ENCODE assay signal across 22 mouse cellular contexts in genomic region chr1:75451900-75452299, GRCm38 (mm10). TPM values are rescaled to one million over a fixed set of nuclear protein-coding genes. Genes with fewer than 3 reads are reported as not detected.
DNase-seq lines count a peak whose midpoint lies in the region; ATAC-seq lines count a peak whose summit lies in the region.
"Had no signal": no experiment of that assay in that cellular context is flagged by ENCODE, and none has a peak within 500 bp of the region (broad histone marks: within the 10 kb centered on the region; RNA-seq: fewer than 3 reads in every experiment).

No protein-coding gene starts in this region.

- 0 out of 2 replicates have a peak overlapping the region, but pooled peaks have one; percentile 80 for H3K27ac ChIP-seq in forebrain, embryonic 10.5 days
- no peak overlapping the region for H3K27ac ChIP-seq in forebrain, embryonic 15.5 days (replicated peaks)
- H3K27ac ChIP-seq in hindbrain, embryonic 10.5 days = 0 out of 2 replicates have a peak overlapping the region, but pooled peaks have one; percentile 51
- peak overlapping the region; percentile 91; the same call in 1 of the 2 replicates for H3K27ac ChIP-seq in midbrain, embryonic 10.5 days (replicated peaks)
- no peak overlapping the region; the same call in 1 of the 2 replicates for H3K27ac ChIP-seq in neural tube, embryonic 12.5 days
- no peak overlapping the region for H3K27ac ChIP-seq in limb, embryonic 10.5 days
- H3K27ac ChIP-seq: limb, embryonic 12.5 days; liver, embryonic 15.5 days had no signal

- H3K9me3 ChIP-seq in forebrain, embryonic 10.5 days = no peaks in the 10 kb centered on the region
- no peaks in the 10 kb centered on the region for H3K9me3 ChIP-seq in forebrain, embryonic 15.5 days
- no peaks in the 10 kb centered on the region for H3K9me3 ChIP-seq in hindbrain, embryonic 10.5 days
- H3K9me3 ChIP-seq in midbrain, embryonic 10.5 days (replicated peaks) = no peaks in the 10 kb centered on the region
- H3K9me3 ChIP-seq in neural tube, embryonic 12.5 days = no peaks in the 10 kb centered on the region
- no peaks in the 10 kb centered on the region for H3K9me3 ChIP-seq in limb, embryonic 10.5 days (replicated peaks)
- H3K9me3 ChIP-seq: limb, embryonic 12.5 days; liver, embryonic 15.5 days had no signal

- no peaks in the 10 kb centered on the region for H3K36me3 ChIP-seq in forebrain, embryonic 10.5 days (replicated peaks)
- no peaks in the 10 kb centered on the region for H3K36me3 ChIP-seq in forebrain, embryonic 15.5 days
- H3K36me3 ChIP-seq in hindbrain, embryonic 10.5 days = no peaks in the 10 kb centered on the region
- no peaks in the 10 kb centered on the region for H3K36me3 ChIP-seq in midbrain, embryonic 10.5 days
- H3K36me3 ChIP-seq in neural tube, embryonic 12.5 days = no peaks in the 10 kb centered on the region
- no peaks in the 10 kb centered on the region for H3K36me3 ChIP-seq in limb, embryonic 10.5 days
- H3K36me3 ChIP-seq: limb, embryonic 12.5 days; liver, embryonic 15.5 days had no signal

- peaks cover 98% of the 10 kb centered on the region for H3K27me3 ChIP-seq in forebrain, embryonic 10.5 days (ENCODE audit: poor library complexity, severe bottlenecking)
- H3K27me3 ChIP-seq in forebrain, embryonic 15.5 days = peaks cover 39% of the 10 kb centered on the region
- peaks cover 98% of the 10 kb centered on the region for H3K27me3 ChIP-seq in hindbrain, embryonic 10.5 days (ENCODE audit: insufficient read depth, poor library complexity, severe bottlenecking)
- H3K27me3 ChIP-seq in midbrain, embryonic 10.5 days (ENCODE audit: low read depth, poor library complexity, severe bottlenecking) = peaks cover 99% of the 10 kb centered on the region
- peaks cover 49% of the 10 kb centered on the region for H3K27me3 ChIP-seq in neural tube, embryonic 12.5 days (replicated peaks)
- H3K27me3 ChIP-seq in limb, embryonic 10.5 days (ENCODE audit: low read depth, poor library complexity, severe bottlenecking) = peaks cover 98% of the 10 kb centered on the region

- H3K9ac ChIP-seq in forebrain, embryonic 15.5 days (replicated peaks) = no peak overlapping the region
- H3K9ac ChIP-seq in neural tube, embryonic 12.5 days = peak overlapping the region; percentile 63; the same call in 1 of the 2 replicates
- H3K9ac ChIP-seq: limb, embryonic 12.5 days; liver, embryonic 15.5 days had no signal

- 60% methylated on average over 5 of the region's 5 CpGs for WGBS in forebrain, embryonic 10.5 days
- 57% methylated on average over 5 of the region's 5 CpGs for WGBS in forebrain, embryonic 15.5 days
- WGBS in hindbrain, embryonic 10.5 days = 72% methylated on average over 5 of the region's 5 CpGs
- WGBS in midbrain, embryonic 10.5 days = 80% methylated on average over 5 of the region's 5 CpGs
- WGBS in neural tube, embryonic 12.5 days = 62% methylated on average over 5 of the region's 5 CpGs
- 69% methylated on average over 5 of the region's 5 CpGs for WGBS in limb, embryonic 10.5 days

- no peak for ATAC-seq in forebrain, embryonic 15.5 days (replicated peaks)
- no peak for ATAC-seq in neural tube, embryonic 12.5 days (ENCODE audit: low FRiP score, low read depth)
- no peak for ATAC-seq in erythroblast, adult 5-6 weeks (replicated peaks; ENCODE audit: low FRiP score, poor library complexity, severe bottlenecking)
- ATAC-seq: CD4-positive, CD25-positive, alpha-beta regulatory T cell, adult 4 months; lung, postnatal 0 days had no signal

- H3K4me1 ChIP-seq in forebrain, embryonic 10.5 days = peaks cover 98% of the 10 kb centered on the region
- peaks cover 51% of the 10 kb centered on the region for H3K4me1 ChIP-seq in forebrain, embryonic 15.5 days
- H3K4me1 ChIP-seq in hindbrain, embryonic 10.5 days (replicated peaks) = peaks cover 98% of the 10 kb centered on the region
- H3K4me1 ChIP-seq in midbrain, embryonic 10.5 days = peaks cover 96% of the 10 kb centered on the region
- peaks cover 94% of the 10 kb centered on the region for H3K4me1 ChIP-seq in neural tube, embryonic 12.5 days
- H3K4me1 ChIP-seq in limb, embryonic 10.5 days = peaks cover 98% of the 10 kb centered on the region

- no peak overlapping the region for H3K4me3 ChIP-seq in forebrain, embryonic 10.5 days
- no peak overlapping the region for H3K4me3 ChIP-seq in forebrain, embryonic 15.5 days
- peak overlapping the region; percentile 51; the same call in 1 of the 2 replicates for H3K4me3 ChIP-seq in hindbrain, embryonic 10.5 days
- H3K4me3 ChIP-seq in midbrain, embryonic 10.5 days = peak overlapping the region; percentile 54
- H3K4me3 ChIP-seq in neural tube, embryonic 12.5 days = peak overlapping the region; percentile 37
- no peak overlapping the region for H3K4me3 ChIP-seq in limb, embryonic 10.5 days
- H3K4me3 ChIP-seq: limb, embryonic 12.5 days; liver, embryonic 15.5 days; myocyte had no signal

- no peak overlapping the region for H3K4me2 ChIP-seq in forebrain, embryonic 15.5 days (replicated peaks)
- peak overlapping the region; percentile 74 for H3K4me2 ChIP-seq in neural tube, embryonic 12.5 days (replicated peaks)
- H3K4me2 ChIP-seq: limb, embryonic 12.5 days; liver, embryonic 15.5 days had no signal

- DNase-seq in forebrain, embryonic 10.5 days (ENCODE audit: extremely low spot score, low spot score) = no peak
- DNase-seq in hindbrain, embryonic 10.5 days (ENCODE audit: low spot score) = no peak
- DNase-seq in midbrain, embryonic 10.5 days (ENCODE audit: low spot score) = no peak
- no peak for DNase-seq in adrenal gland, postnatal 10 days
- no peak for DNase-seq in limb, embryonic 10.5 days (ENCODE audit: low spot score)
- DNase-seq: cerebellum, adult 18-20 months; cerebellum, postnatal 36 days; gastrocnemius, postnatal 14 days; kidney, adult 8-10 months; kidney, postnatal 4 days; right cerebral cortex, postnatal 4 days; thymus, postnatal 4 days had no signal

RNA-seq across cellular contexts. Expression of gene Asic4, which starts 1.7 kb away (rescaled TPM):
- polyA plus RNA-seq in forebrain, embryonic 10.5 days (2016; fragmentation: Nextera tagmentation; extraction: Ambion mirVana) = 3.1 and 3.4 TPM in 2 replicates
- 2.8 and 4.1 TPM in 2 replicates for polyA plus RNA-seq in forebrain, embryonic 15.5 days (2015; fragmentation: Nextera tagmentation; extraction: Ambion mirVana)
- 3.8 and 9.3 TPM in 2 replicates for polyA plus RNA-seq in hindbrain, embryonic 10.5 days (2016; fragmentation: Nextera tagmentation; extraction: Ambion mirVana)
- 6.1 and 17.7 TPM in 2 replicates for polyA plus RNA-seq in midbrain, embryonic 10.5 days (2016; fragmentation: Nextera tagmentation; extraction: Ambion mirVana)
- 22.1 and 24.3 TPM in 2 replicates for polyA plus RNA-seq in neural tube, embryonic 12.5 days (2016; fragmentation: Nextera tagmentation; extraction: Ambion mirVana)
- 1 to 10 TPM; 2.5 to 3.3 TPM for total RNA-seq in adrenal gland, postnatal 10 days (2021)
- 0.31 and 0.59 TPM in 2 replicates for polyA plus RNA-seq in limb, embryonic 10.5 days (2016; fragmentation: Nextera tagmentation; extraction: Ambion mirVana)
- not detected in 2 replicates for total RNA-seq in erythroblast, adult 5-6 weeks (2015; ENCODE audit: low replicate concordance)
- not detected in 2 replicates for total RNA-seq in erythroblast, adult 5-6 weeks (2017; ENCODE audit: low replicate concordance)
- total RNA-seq: gastrocnemius, postnatal 14 days; heart, adult 8-10 months; megakaryocyte, adult 5-6 weeks had no signal
- polyA plus RNA-seq: CD4-positive, CD25-positive, alpha-beta regulatory T cell, adult 4 months; lung, postnatal 0 days had no signal

RNA-seq across cellular contexts. Expression of gene Gmppa, which starts 16.2 kb away (rescaled TPM):
- 55.9 and 60.1 TPM in 2 replicates for polyA plus RNA-seq in forebrain, embryonic 10.5 days (2016; fragmentation: Nextera tagmentation; extraction: Ambion mirVana)
- 62.3 and 77.8 TPM in 2 replicates for polyA plus RNA-seq in forebrain, embryonic 15.5 days (2015; fragmentation: Nextera tagmentation; extraction: Ambion mirVana)
- 62.3 and 91.2 TPM in 2 replicates for polyA plus RNA-seq in hindbrain, embryonic 10.5 days (2016; fragmentation: Nextera tagmentation; extraction: Ambion mirVana)
- polyA plus RNA-seq in midbrain, embryonic 10.5 days (2016; fragmentation: Nextera tagmentation; extraction: Ambion mirVana) = 70.2 and 73.1 TPM in 2 replicates
- 69.9 and 83.5 TPM in 2 replicates for polyA plus RNA-seq in neural tube, embryonic 12.5 days (2016; fragmentation: Nextera tagmentation; extraction: Ambion mirVana)
- total RNA-seq in adrenal gland, postnatal 10 days (2021) = 10 to 100 TPM; 58.6 to 61.8 TPM
- polyA plus RNA-seq in limb, embryonic 10.5 days (2016; fragmentation: Nextera tagmentation; extraction: Ambion mirVana) = 50.4 and 61.7 TPM in 2 replicates
- 2.9 and 14.4 TPM in 2 replicates for total RNA-seq in erythroblast, adult 5-6 weeks (2015; ENCODE audit: low replicate concordance)
- total RNA-seq in erythroblast, adult 5-6 weeks (2017; ENCODE audit: low replicate concordance) = 6.1 and 20.1 TPM in 2 replicates

RNA-seq across cellular contexts. Expression of gene Chpf, which starts 27.2 kb away (rescaled TPM):
- 20.1 and 20.5 TPM in 2 replicates for polyA plus RNA-seq in forebrain, embryonic 10.5 days (2016; fragmentation: Nextera tagmentation; extraction: Ambion mirVana)
- 28.9 and 29.2 TPM in 2 replicates for polyA plus RNA-seq in forebrain, embryonic 15.5 days (2015; fragmentation: Nextera tagmentation; extraction: Ambion mirVana)
- polyA plus RNA-seq in hindbrain, embryonic 10.5 days (2016; fragmentation: Nextera tagmentation; extraction: Ambion mirVana) = 25.1 and 29.8 TPM in 2 replicates
- polyA plus RNA-seq in midbrain, embryonic 10.5 days (2016; fragmentation: Nextera tagmentation; extraction: Ambion mirVana) = 24.4 and 25.2 TPM in 2 replicates
- 43.6 and 43.7 TPM in 2 replicates for polyA plus RNA-seq in neural tube, embryonic 12.5 days (2016; fragmentation: Nextera tagmentation; extraction: Ambion mirVana)
- 10 to 100 TPM; 36.9 to 43.6 TPM for total RNA-seq in adrenal gland, postnatal 10 days (2021)
- 23.7 and 28.8 TPM in 2 replicates for polyA plus RNA-seq in limb, embryonic 10.5 days (2016; fragmentation: Nextera tagmentation; extraction: Ambion mirVana)
- total RNA-seq in erythroblast, adult 5-6 weeks (2015; ENCODE audit: low replicate concordance) = 0.42 TPM in 1 of 2 replicates, not detected in the other
- total RNA-seq in erythroblast, adult 5-6 weeks (2017; ENCODE audit: low replicate concordance) = 0.26 and 1.3 TPM in 2 replicates

RNA-seq across cellular contexts. Expression of gene Tmem198, which starts 27.4 kb away (rescaled TPM):
- 4.5 and 6.1 TPM in 2 replicates for polyA plus RNA-seq in forebrain, embryonic 10.5 days (2016; fragmentation: Nextera tagmentation; extraction: Ambion mirVana)
- polyA plus RNA-seq in forebrain, embryonic 15.5 days (2015; fragmentation: Nextera tagmentation; extraction: Ambion mirVana) = 53.4 and 55.4 TPM in 2 replicates
- polyA plus RNA-seq in hindbrain, embryonic 10.5 days (2016; fragmentation: Nextera tagmentation; extraction: Ambion mirVana) = 8.6 and 20.4 TPM in 2 replicates
- polyA plus RNA-seq in midbrain, embryonic 10.5 days (2016; fragmentation: Nextera tagmentation; extraction: Ambion mirVana) = 9.9 and 17.4 TPM in 2 replicates
- polyA plus RNA-seq in neural tube, embryonic 12.5 days (2016; fragmentation: Nextera tagmentation; extraction: Ambion mirVana) = 28.9 and 30.4 TPM in 2 replicates
- total RNA-seq in adrenal gland, postnatal 10 days (2021) = 1 to 10 TPM; 2.5 to 3.8 TPM
- polyA plus RNA-seq in limb, embryonic 10.5 days (2016; fragmentation: Nextera tagmentation; extraction: Ambion mirVana) = 0.35 and 0.69 TPM in 2 replicates
- total RNA-seq in erythroblast, adult 5-6 weeks (2015; ENCODE audit: low replicate concordance) = not detected in 2 replicates
- not detected in 2 replicates for total RNA-seq in erythroblast, adult 5-6 weeks (2017; ENCODE audit: low replicate concordance)
- polyA plus RNA-seq: CD4-positive, CD25-positive, alpha-beta regulatory T cell, adult 4 months had no signal

RNA-seq across cellular contexts. Expression of gene Obsl1, which starts 54.4 kb away (rescaled TPM):
- 34.5 and 35.8 TPM in 2 replicates for polyA plus RNA-seq in forebrain, embryonic 10.5 days (2016; fragmentation: Nextera tagmentation; extraction: Ambion mirVana)
- polyA plus RNA-seq in forebrain, embryonic 15.5 days (2015; fragmentation: Nextera tagmentation; extraction: Ambion mirVana) = 21.7 and 21.9 TPM in 2 replicates
- polyA plus RNA-seq in hindbrain, embryonic 10.5 days (2016; fragmentation: Nextera tagmentation; extraction: Ambion mirVana) = 37.9 and 44.2 TPM in 2 replicates
- 35.2 and 35.7 TPM in 2 replicates for polyA plus RNA-seq in midbrain, embryonic 10.5 days (2016; fragmentation: Nextera tagmentation; extraction: Ambion mirVana)
- polyA plus RNA-seq in neural tube, embryonic 12.5 days (2016; fragmentation: Nextera tagmentation; extraction: Ambion mirVana) = 49.0 and 50.6 TPM in 2 replicates
- total RNA-seq in adrenal gland, postnatal 10 days (2021) = 100 to 1,000 TPM in 1 of 2 experiments, 10 to 100 TPM in 1; 95.2 to 118 TPM
- 68.0 and 75.5 TPM in 2 replicates for polyA plus RNA-seq in limb, embryonic 10.5 days (2016; fragmentation: Nextera tagmentation; extraction: Ambion mirVana)
- not detected in 2 replicates for total RNA-seq in erythroblast, adult 5-6 weeks (2015; ENCODE audit: low replicate concordance)
- not detected in 2 replicates for total RNA-seq in erythroblast, adult 5-6 weeks (2017; ENCODE audit: low replicate concordance)
- total RNA-seq: megakaryocyte, adult 5-6 weeks had no signal
- polyA plus RNA-seq: CD4-positive, CD25-positive, alpha-beta regulatory T cell, adult 4 months had no signal

Comparison
In these comparisons a context has a peak if more than half of its experiments do, and no peak if none do; other contexts are left out.
1. H3K27ac ChIP-seq: peak in forebrain, embryonic 10.5 days (single experiment), hindbrain, embryonic 10.5 days (single experiment) and midbrain, embryonic 10.5 days (single experiment); none in forebrain, embryonic 15.5 days (single experiment), neural tube, embryonic 12.5 days (single experiment) and limb, embryonic 10.5 days (single experiment).
2. H3K4me3 ChIP-seq: peak in hindbrain, embryonic 10.5 days (single experiment), midbrain, embryonic 10.5 days (single experiment) and neural tube, embryonic 12.5 days (single experiment); none in forebrain, embryonic 10.5 days (single experiment), forebrain, embryonic 15.5 days (single experiment) and limb, embryonic 10.5 days (single experiment).